Mouse (Mus musculus) cerebellum, adult 8-10 months (tissue): ENCODE data around the gene Nek6.

ENCODE experiments used
- DNase-seq: peaks from one replicate; pipeline ENCODE4 v3.0.0; 2022

Gene Nek6

DNA sequence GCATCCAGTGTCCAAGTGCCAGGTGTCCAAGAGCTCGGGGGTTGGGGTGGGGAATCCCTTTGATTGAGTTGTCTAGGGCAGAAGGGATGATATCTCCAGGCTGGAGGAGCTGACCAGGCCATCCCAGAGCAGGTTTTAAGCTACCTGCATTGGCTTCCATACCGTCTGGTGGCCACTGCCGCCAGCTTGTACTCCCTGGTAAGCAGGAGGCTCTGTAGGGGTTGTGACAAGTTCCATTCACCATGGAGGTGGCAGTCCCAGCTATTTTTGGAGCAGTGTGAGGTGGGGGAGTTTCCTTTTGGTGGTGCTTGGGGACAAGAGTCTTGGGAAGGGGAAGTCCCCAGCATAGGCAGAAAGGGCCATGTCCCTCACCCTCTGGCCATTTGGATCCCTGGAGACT lies 29.7 kb downstream of the Nek6 start:
- DNase-seq, result peak; percentile 55

DNA sequence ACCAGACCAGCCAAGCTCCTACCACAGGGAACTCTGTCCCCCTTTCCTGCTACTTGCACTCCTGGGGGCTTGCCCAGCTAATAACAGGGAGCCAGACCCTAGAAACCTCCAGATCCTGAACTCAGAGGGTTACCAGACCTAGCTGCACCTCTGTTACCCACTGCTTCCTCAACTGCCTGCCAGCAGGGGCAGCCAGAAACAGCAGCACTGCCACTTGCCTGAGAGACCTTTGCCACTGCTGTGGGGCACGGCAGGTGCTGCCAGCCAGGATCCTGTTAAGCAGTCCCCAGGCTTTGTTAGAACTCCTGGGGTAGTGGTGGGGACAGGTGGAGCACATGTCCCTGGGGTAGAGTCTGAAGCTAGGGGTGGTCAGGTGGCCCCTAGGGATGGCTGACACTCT lies 30.1 kb downstream of the Nek6 start:
- DNase-seq, result peak; percentile 32

DNA sequence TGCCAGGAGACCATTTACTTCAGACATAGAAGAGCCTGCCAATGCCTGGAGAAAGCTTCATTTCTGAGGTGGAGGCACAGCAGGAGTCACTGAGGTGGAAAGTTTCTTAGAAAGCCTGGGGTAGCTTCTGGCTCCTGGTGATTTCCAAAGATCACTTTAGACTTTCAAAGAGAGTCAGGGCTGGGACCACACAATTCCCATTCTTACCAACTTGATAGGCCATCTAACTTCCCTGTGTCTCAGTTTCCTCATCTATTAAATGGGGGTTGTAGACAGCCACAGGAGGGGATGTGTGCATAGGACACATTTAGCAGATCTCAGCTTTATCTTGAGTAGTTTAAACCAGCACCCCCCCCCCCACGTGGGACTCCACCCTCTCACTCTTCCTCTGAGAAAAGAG lies 30.9 kb downstream of the Nek6 start:
- DNase-seq, result no peak

DNA sequence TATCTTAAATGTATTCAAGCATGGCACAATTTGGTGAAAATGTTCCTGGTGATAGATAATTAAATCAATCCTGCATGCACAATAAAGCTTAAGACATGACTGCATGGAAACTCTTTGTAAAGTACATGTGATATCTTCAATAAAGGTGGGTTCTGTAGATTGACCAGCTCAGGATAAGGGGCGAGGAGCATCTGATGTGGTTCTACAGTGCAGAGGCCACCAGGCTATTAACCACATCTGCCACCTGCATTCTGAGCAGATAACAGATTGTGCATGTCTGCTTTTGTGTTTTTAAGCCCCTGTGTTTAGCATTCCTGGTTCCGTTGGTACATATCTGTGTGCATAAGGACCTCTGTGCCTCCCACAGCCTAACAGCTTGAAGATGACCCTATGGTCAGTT lies 31.7 kb downstream of the Nek6 start:
- no peak for DNase-seq

DNA sequence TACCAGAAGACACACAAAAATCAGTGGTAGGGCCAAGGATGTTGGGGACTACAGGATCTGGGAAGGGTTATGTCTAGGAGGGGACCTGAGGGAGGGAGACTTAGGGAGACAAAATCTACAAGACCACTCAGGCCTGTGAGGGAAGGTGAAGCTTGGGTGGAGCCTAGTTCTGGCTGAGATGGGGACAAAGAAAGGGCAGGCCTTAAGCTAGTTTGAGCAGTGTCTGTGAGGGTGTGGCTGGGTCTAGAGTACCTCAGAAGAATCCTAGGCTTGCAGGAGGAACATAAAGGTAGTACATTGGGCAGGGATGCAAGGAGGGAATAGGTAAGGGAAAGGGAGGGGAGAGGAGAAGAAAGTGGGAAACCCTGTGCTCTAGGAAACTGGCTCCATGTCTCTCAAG lies 32.9 kb downstream of the Nek6 start:
- no peak for DNase-seq

DNA sequence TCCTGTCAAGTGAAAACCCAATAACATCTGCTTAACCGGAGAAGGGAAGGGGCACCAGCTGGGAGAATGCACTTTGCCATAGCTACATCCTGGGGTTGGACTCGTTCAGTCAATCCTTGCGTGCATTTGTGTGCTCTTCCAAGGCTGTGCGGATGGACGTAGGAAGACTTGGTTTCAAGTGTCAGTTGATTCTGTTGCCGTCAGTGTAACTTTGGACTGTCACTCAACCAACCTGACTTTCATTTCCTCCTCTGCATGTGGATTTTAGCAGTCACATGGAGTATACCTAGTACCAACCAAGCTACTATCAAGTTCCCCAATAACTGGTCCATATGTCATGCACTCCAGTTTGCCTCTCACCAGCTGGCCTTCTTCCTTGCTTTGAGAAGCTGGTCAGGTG lies 33.5 kb downstream of the Nek6 start:
- no peak for DNase-seq

DNA sequence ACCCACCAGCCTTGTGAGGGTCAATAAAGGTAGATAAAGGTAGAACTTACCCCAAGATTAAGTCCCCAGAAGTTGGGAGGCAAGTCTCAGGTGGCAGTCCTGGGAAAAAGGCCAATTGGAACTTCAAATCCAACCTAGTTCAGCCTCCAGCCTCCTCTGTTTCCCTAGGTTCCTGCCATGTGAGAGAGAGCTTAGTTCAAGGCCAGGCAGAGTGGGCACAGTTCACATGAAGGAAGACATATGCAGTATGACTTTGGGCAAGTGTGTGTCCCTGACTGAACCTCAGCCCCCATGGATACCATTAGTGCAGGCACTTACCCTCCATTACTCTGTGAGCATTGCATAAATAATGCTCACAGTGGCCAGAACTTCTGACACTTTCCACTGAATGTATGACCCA lies 34.3 kb downstream of the Nek6 start:
- DNase-seq, result no peak

DNA sequence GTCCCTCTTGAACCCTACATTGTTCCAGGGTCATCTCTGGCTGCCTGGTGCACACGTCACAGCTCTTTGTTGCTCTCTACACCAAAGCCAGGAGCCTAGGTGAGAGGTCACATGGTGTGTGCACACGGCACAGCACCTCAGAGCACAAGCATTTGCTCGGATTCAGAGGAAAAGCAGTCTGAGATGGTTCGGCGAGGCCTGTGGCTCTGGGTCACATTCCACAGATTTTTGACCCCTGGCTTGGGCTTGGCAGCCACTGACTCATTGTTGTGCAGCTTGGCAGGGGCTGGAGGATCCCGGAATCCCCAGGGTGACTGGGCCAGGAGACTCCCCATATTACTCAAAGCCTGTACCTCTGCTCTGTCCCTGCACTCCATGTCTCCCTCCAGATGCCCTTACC lies 34.8 kb downstream of the Nek6 start:
- DNase-seq, result no peak

DNA sequence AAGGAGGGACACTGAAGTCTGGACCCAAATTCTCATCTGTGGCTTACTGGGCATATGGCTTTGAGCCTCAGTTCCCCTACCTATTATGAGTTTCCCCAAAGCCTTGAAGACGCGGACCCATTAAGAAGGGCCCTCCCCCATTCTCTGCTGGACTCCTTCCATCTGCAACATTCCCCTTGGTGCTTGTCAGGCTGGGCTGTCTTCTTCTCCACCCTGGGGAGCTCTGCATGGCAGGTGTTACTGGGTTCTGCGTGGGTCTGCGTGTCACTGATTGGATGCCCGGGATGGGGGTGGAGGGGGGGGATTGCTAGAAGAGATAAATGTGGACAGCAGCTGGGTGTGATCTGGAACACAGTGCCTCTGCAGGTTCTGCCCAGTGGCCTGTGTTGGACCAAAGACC lies 35.3 kb downstream of the Nek6 start:
- DNase-seq, result no peak

DNA sequence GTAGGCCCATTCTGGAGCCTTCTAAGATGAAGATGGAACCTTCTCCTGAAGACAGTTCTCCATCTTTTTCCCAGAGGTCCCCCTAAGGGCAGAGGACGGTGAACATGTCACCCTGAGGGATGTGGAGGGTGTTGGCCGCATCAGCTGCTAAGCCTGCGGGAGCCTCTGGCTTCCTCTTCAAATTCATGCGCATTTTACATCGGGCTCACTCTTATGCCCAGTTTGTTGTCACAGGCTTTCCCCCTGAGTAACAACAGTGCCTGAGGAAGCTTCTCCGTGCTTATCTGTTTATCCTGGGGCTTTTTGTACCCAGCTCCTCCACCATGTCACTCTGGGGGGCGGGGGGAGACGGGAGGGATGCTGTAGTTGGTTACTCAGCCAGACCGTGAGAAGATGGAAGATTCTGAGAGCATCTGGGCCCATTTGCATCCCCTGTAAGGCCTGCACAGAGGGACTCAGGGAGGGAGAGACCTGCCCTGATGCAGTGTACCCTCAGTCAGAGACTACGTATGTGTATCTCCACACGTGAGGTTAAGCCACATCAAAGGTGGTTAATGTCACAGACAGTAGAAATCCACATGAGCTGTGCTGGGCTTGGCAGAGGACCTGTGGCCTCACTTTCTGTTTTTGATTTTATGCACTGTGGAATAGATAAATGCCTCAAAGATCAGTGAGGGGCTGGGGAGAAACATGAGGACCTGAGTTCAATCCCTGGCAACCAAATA lies 36.5 kb downstream of the Nek6 start:
- no peak for DNase-seq

DNA sequence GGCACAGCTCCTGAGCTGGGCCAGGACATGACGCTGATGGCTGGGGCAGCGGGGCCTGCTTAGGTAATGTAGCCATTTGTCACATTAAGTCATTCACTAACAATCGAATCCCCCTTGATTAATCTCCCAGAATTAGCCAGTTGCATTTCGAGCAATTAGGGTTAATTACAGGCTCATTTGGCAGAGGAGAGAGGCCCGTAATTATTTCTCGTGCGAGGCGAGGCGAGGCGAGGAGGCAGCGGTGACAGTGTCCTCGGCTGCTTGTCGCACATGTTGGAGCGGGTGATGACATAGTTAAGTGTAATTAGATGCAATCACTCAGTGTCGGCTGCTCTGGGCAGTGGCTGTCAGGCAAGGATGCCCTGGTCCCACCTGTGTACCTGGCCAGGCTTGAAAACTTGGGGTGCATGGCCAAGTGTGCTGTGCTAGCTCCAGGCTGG lies 40.6 kb downstream of the Nek6 start:
- no peak for DNase-seq

DNA sequence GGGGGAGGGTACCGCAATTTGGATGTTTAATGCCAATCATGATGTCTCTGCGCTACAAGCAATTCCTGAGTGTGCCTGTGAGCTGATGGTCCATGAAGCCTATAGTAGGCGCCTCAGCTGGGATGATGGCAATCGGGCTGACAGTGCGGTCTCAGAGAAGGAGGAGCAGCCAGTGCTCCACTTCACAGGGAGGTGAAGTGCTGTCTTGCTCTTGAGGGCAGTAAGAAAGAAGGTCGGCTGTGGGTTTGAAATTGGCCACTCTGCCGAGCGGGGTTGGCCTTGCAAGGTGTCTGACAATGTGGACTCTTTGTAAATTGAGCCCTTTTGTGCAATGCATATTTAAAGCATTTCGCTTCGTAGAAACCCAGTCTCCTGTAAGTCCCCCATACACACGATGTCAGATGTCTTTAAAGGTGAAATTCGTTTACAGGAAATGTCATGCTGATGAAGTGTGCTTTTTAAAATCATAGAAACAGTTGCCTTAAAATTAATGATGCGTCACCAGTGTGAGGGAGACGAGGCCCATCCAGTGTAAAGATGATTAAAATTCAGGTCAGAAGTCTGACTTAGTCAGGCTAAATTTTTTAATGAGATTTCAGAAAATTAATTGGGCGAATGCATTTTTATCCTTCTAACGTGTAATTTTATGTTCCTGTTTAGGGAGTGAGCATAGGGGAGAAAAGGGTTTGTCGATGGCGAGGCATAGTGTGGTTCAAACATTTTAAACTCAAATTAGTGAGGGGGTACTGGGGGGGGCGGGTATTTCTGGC lies 43.0 kb downstream of the Nek6 start:
- DNase-seq, result no peak

DNA sequence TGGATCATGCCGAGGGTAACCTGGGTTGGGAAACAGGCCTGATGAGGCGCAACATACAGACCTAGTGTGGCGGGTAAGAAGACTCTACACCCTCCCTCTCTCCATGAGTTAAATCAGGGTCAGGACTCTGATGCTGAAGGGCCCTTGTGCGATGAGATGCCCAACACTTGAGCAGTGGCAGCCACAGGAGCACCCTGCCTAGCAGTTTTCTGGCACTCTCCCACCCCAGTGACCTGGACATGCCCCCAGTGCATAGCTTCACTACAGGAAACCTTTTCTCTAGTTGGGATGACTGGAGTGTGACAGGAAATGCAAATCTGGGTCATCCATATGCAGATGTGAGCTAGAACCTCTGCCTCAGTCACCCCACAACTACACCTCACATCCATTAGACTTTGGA lies 44.2 kb downstream of the Nek6 start:
- no peak for DNase-seq

DNA sequence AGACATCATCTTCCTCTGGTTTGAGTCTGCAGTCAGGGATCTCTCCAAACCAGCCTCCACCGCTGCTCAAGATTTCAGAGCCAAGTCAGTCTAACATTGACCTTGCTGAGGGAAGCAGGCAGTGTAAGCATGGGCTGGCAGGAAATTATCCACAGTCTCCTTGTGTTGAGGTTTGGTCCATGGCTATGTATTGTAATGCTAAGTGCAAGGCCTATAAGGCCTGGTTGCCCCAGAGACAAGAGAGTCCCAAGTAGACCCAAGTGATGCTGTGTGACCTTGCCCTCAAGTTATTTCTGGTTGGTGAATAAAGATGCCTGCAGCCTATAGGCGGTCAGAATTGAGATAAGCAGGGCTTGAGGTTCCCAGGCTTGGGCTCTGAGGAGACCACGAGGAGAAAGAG lies 45.3 kb downstream of the Nek6 start:
- DNase-seq, result no peak

DNA sequence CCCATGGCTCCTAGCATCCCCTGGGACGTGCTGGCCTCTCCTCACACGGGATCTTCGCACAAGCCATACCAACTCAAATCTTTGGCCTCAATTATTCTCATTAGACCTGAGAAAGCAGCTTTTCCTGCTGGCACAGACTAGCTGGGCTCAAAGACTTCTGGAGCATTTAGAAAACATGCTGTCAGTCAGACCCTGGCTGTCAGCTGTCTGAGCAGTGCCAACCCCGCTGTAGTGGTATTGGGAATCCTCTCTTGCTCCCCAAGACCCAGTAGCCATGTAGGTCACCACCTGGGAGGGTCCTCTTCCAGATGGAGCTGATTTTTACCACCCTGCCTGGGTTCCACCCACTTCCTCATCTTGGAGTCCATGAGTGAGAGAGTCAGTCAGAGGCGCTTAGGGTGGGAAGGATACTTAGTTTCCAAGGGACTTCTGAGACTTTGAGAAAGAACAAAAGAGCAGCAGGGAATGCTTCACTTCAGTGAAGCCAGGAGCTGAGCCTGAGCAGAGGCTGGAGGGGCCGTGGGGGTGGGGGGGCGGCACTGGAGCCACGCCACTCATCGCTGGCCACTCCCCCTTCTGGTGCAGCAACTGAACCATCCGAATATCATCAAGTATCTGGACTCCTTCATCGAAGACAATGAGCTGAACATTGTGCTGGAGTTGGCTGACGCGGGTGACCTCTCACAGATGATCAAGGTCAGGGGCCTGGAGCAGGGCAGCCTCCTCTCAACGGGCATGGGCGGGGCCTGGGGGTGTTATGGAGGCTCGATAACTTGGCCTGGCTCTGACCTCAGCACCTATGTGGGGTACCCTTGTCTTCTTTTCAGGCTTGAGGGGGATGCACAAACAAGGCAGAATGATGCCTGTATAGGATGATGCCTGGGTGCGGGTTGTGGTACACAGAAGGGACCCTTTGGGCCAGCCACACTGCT lies 49.1 kb downstream of the Nek6 start:
- DNase-seq, result no peak

DNA sequence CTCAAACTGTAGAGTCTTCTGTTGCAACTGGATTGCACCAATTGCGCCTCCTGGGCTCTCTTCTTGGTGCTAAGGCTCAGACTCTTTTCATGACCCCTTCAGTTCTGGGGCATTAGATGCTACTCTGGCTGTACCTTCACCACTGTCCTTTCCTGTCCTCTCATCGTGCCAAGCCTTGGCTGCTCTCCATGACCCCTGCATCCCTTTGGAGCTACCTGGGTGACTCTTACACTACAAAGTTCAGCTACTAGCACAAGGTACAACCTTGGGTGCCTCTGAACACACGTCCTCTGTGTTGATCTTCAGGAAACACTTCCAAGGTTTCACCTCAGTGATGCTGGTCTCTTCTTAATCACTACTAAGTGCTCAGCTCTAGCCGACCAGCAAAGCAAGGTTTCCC lies 51.2 kb downstream of the Nek6 start:
- DNase-seq, result no peak

DNA sequence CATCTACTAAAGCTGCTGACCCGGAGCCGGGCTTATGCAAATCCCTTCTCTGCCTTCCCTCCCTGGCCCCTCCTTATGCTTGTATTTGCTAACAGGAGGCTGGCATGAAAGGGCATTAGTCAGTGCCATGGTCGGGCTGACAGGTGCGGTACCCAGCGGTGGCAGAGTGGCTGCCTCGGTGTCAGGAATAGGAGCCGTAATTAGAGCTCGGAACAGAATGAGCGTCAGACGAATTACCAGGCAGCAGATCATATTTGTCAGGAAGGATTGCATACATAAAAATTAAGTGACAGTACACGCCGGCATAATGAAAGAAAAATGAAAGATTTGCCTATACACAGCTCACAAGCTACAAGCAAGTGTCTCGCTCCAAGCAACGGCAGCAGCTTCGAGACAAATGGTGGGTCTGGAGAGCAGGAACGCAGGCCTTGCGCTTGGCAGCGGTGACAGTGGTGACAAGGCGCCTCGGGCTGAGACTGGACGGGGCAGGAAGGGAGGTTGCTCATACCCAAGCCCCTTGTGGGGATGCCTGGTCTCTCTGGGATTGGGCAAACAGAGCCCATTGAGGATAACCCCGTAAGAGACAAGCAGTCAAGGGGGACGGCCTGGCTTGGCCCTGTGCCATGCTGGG lies 60.6 kb downstream of the Nek6 start:
- DNase-seq, result peak; percentile 60

DNA sequence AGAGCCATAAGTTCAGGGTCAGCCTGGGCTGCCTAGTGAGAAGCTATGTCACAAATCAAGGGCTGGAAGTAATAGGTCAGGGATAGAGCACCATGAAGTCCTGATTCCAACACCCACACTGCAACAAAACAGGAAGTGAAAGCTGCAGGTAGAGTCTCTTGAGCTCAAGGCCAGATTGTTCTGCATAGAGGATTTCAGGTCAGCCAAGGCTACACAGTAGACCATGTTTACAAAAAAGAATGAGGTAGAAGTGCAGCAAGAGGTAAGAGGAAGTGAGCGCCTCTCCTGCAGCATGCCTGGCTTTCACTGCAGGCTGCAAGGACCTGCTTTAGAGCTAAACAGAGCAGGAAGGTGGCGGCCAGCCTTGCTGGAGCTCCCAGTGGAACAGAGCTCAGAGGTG lies 63.3 kb downstream of the Nek6 start:
- no peak for DNase-seq

DNA sequence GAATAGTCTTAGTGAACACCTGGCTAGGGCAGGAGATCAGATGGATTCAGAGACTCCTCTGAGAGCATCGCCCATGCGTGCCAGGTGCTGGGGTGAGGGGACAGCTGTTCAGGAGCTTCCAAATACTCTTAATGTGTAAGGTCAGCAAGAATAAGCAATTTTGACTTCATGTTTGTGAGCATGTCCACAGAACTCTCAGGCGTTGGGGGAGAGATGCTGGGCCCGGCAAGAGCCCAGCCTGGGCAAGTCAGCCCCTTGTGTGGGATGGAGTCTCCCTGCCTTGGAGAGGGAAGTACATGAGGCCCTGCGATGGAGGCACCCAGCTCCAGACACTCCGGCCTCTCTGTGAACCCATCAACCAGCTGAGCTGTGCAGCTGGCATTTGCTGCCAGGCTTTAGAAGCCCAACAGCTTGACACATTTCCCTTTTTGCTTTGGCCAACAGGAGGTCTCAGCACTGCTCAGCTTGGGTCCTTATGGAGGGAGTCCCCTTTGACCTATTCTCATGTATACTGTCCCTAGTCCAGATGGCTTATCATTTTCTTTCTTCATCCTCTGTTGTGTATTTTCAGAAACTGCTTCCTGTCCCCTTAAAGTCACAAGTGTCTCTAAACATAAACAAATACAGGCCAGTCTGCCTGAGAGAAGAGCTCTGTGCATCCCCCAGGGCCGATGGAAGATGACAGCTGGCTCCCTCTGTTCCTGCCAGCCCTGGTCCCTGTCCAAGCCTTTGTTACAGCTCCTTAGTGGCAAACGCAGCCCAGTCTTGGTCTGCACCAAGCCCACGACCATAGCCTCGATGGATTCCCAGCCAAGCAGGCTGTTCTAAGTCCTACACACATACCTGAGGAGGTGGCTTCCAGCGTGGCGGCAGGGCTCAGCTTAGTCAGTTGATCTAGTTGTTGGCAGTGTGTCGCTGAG lies 67.4 kb downstream of the Nek6 start:
- peak; percentile 39 for DNase-seq

DNA sequence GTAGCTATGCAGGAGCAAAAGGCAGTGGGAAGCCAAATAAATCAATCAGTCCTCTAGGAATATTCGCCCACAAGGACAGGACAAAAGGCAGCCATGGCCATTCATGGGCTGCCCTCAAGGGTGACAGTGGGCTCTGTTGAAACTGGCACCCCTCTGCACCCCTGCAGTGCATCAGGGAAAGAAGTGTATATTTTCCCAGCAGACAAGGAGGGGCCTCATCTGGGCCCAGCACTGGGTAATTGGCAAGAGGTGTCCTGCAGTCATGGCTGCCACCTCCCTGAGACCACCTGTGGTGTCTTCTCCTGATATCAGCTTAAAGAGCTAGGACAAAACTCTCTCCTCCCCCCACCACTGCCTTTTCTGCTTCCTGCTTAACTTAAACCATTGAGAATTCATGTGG lies 68.1 kb downstream of the Nek6 start:
- no peak for DNase-seq

DNA sequence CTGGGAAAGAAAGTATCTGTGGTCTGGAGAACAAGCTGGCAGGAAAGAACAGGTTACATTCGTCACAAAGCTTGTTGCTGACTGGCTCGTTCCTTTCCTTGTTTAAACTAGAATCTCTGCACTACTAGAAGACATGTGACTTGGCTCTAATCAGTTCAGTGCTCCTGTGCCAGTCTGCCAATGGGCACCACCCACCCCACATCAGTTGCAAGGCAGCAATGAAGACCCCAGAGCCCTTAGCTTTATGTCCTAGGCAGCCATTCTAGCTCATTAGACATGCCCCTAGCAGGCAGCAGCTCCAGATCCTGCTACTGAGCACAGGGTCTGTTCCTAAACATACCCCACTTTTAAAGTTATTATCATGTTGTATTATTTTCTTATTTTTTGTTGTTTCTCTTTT lies 72.5 kb downstream of the Nek6 start:
- DNase-seq, result no peak
